Mouse (Mus musculus): ENCODE results near the gene Zfx.

The Zfx gene

GRCm38 (mm10) chrX:94123059-94123839 lies at the start of gene Zfx:
Zfx (minus strand) TSS chrX:94123702.
- DNase-seq (ENCODE audit: extremely low read depth, low read depth, low spot score): no peak

- DNase-seq (ENCODE audit: extremely low read depth, low read depth, low spot score): no peak
These were observed 45.8 kb upstream of the Zfx start for GRCm38 (mm10) chrX:94169348-94169747.

GRCm38 (mm10) chrX:94152251-94152830 lies 28.8 kb upstream of the Zfx start:
- no peak for DNase-seq (ENCODE audit: extremely low read depth, low read depth, low spot score)

- no peak for DNase-seq (ENCODE audit: extremely low read depth, low read depth, low spot score)
These were observed 27.0 kb upstream of the Zfx start for GRCm38 (mm10) chrX:94150471-94150870.

GRCm38 (mm10) chrX:94142004-94142771 lies 18.7 kb upstream of the Zfx start:
- DNase-seq (ENCODE audit: extremely low read depth, low read depth, low spot score): no peak

- DNase-seq (ENCODE audit: extremely low read depth, low read depth, low spot score): no peak
These were observed 16.6 kb upstream of the Zfx start for GRCm38 (mm10) chrX:94140080-94140479.

- DNase-seq (ENCODE audit: extremely low read depth, low read depth, low spot score): no peak
These were observed 14.8 kb upstream of the Zfx start for GRCm38 (mm10) chrX:94138256-94138655.

GRCm38 (mm10) chrX:94135084-94135483 lies 11.6 kb upstream of the Zfx start:
- no peak for DNase-seq (ENCODE audit: extremely low read depth, low read depth, low spot score)

- no peak for DNase-seq (ENCODE audit: extremely low read depth, low read depth, low spot score)
These were observed 10.0 kb upstream of the Zfx start for GRCm38 (mm10) chrX:94133551-94133950.

- DNase-seq (ENCODE audit: extremely low read depth, low read depth, low spot score): no peak
These were observed 8.7 kb upstream of the Zfx start for GRCm38 (mm10) chrX:94132239-94132638.

GRCm38 (mm10) chrX:94129712-94130111 lies 6.2 kb upstream of the Zfx start:
- no peak for DNase-seq (ENCODE audit: extremely low read depth, low read depth, low spot score)

- DNase-seq (ENCODE audit: extremely low read depth, low read depth, low spot score): no peak
These were observed 2.4 kb upstream of the Zfx start for GRCm38 (mm10) chrX:94125950-94126349.

GRCm38 (mm10) chrX:94122709-94123058 lies 818 bp downstream of the Zfx start:
- no peak for DNase-seq (ENCODE audit: extremely low read depth, low read depth, low spot score)

- DNase-seq (ENCODE audit: extremely low read depth, low read depth, low spot score): no peak
These were observed 1.4 kb downstream of the Zfx start for GRCm38 (mm10) chrX:94121866-94122708.

GRCm38 (mm10) chrX:94121161-94121856 lies 2.2 kb downstream of the Zfx start:
- DNase-seq (ENCODE audit: extremely low read depth, low read depth, low spot score): no peak

GRCm38 (mm10) chrX:94118350-94118749 lies 5.2 kb downstream of the Zfx start:
- DNase-seq (ENCODE audit: extremely low read depth, low read depth, low spot score): no peak

- no peak for DNase-seq (ENCODE audit: extremely low read depth, low read depth, low spot score)
These were observed 7.6 kb downstream of the Zfx start for GRCm38 (mm10) chrX:94115882-94116281.

GRCm38 (mm10) chrX:94105964-94106363 lies 17.5 kb downstream of the Zfx start:
- no peak for DNase-seq (ENCODE audit: extremely low read depth, low read depth, low spot score)

- no peak for DNase-seq (ENCODE audit: extremely low read depth, low read depth, low spot score)
These were observed 20.6 kb downstream of the Zfx start for GRCm38 (mm10) chrX:94102938-94103337.

- no peak for DNase-seq (ENCODE audit: extremely low read depth, low read depth, low spot score)
These were observed 22.9 kb downstream of the Zfx start for GRCm38 (mm10) chrX:94100561-94100960.

GRCm38 (mm10) chrX:94091001-94091400 lies 32.5 kb downstream of the Zfx start:
- no peak for DNase-seq (ENCODE audit: extremely low read depth, low read depth, low spot score)
